Mouse (Mus musculus) liver (tissue): ENCODE results near the gene Get4.
A peak's percentile ranks its signal among the peaks of the same experiment; 100 is the strongest.

Experiments
- DNase-seq: peaks from one replicate; pipeline ENCODE4 v3.0.0-alpha.2; 2020; ENCODE audit warnings: mixed read lengths

Get4 gene

GRCm38 (mm10) chr5:139252081-139252909 is at the start of gene Get4:
TSS of gene Get4 (plus strand) at chr5:139252324.
- peak; percentile 99 for DNase-seq

GRCm38 (mm10) chr5:139203312-139203711 is 48.8 kb upstream of the Get4 start:
- no peak for DNase-seq

- no peak for DNase-seq
Measured at GRCm38 (mm10) chr5:139206081-139206480, 46.0 kb upstream of the Get4 start.

GRCm38 (mm10) chr5:139206525-139206924 is 45.6 kb upstream of the Get4 start:
- DNase-seq, result no peak

- DNase-seq, result no peak
Measured at GRCm38 (mm10) chr5:139208183-139208582, 43.9 kb upstream of the Get4 start.

- DNase-seq, result no peak
Measured at GRCm38 (mm10) chr5:139208871-139209684, 43.0 kb upstream of the Get4 start.

GRCm38 (mm10) chr5:139209685-139210026 is 42.5 kb upstream of the Get4 start:
- no peak for DNase-seq

- no peak for DNase-seq
Measured at GRCm38 (mm10) chr5:139211737-139212385, 40.3 kb upstream of the Get4 start.

- no peak for DNase-seq
Measured at GRCm38 (mm10) chr5:139214298-139214697, 37.8 kb upstream of the Get4 start.

GRCm38 (mm10) chr5:139215184-139215583 is 36.9 kb upstream of the Get4 start:
- no peak for DNase-seq

- no peak for DNase-seq
Measured at GRCm38 (mm10) chr5:139216121-139216520, 36.0 kb upstream of the Get4 start.

GRCm38 (mm10) chr5:139216774-139217173 is 35.4 kb upstream of the Get4 start:
- DNase-seq, result no peak

- DNase-seq, result no peak
Measured at GRCm38 (mm10) chr5:139220006-139220515, 32.1 kb upstream of the Get4 start.

- no peak for DNase-seq
Measured at GRCm38 (mm10) chr5:139220610-139221009, 31.5 kb upstream of the Get4 start.

- DNase-seq, result no peak
Measured at GRCm38 (mm10) chr5:139223331-139223730, 28.8 kb upstream of the Get4 start.

GRCm38 (mm10) chr5:139227236-139227635 is 24.9 kb upstream of the Get4 start:
- no peak for DNase-seq

GRCm38 (mm10) chr5:139227645-139228044 is 24.5 kb upstream of the Get4 start:
- DNase-seq, result no peak

- DNase-seq, result no peak
Measured at GRCm38 (mm10) chr5:139228318-139228717, 23.8 kb upstream of the Get4 start.

GRCm38 (mm10) chr5:139229716-139230115 is 22.4 kb upstream of the Get4 start:
- DNase-seq, result no peak

- no peak for DNase-seq
Measured at GRCm38 (mm10) chr5:139232083-139232482, 20.0 kb upstream of the Get4 start.

GRCm38 (mm10) chr5:139234423-139234822 is 17.7 kb upstream of the Get4 start:
- DNase-seq, result no peak

- no peak for DNase-seq
Measured at GRCm38 (mm10) chr5:139237436-139237835, 14.7 kb upstream of the Get4 start.

- DNase-seq, result no peak
Measured at GRCm38 (mm10) chr5:139241022-139241761, 10.9 kb upstream of the Get4 start.
